Mouse (Mus musculus): ENCODE results near the gene Gltp. TPM values are rescaled to one million over a fixed set of nuclear protein-coding genes. Genes with fewer than 3 reads are reported as not detected.

Gene Gltp
- total RNA-seq, 2 experiments from 2014 or later, result 17.1 to 18.0 TPM

DNA sequence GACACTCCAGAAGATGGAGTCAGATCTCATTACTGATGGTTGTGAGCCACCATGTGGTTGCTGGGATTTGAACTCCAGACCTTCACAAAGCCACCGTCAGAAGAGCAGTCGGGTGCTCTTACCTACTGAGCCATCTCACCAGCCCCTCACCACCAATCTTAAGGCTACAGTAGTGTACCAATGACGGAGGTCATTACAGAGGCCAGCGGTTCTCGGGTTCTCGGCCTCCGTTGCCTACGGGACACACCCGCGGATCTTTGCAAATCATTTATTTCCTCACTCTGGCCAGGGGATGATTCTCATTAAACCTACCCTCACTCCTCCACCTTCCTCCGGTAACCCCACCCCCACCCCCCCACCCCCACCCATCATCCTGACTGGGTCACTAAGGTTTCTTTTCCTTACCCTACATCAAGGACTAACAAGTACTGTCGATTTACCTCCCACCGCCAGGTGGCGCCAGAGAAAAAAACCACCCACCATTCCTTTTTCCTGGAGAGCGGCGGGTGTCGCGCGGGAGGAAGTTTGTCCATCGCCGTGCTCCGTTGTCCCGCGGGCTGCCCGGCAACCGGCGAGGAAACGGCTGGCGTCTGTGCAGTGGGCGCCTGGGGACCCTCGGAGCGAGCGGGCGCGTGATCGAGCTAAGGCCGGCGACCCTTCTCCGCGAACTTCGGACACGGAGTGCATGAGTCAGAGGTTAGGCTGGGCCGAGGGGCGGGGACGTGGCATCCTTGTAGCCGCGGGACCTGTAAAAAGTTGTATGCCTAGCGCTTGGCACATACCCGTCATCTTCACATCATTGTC is 16.7 kb upstream of the Gltp start, which contains the start of gene Tchp:
TSS of gene Tchp (plus strand) at position 496 of the 804 bp plus-strand sequence.
- intact Hi-C loops (cut with DNase I), result loop anchor here (2.0 to 5.0 kb wide), 6 partner anchors 29 to 195 kb away; partner anchors contain the start of gene Gm9936
- DNase-seq (ENCODE audit: low spot score), result peak; percentile 85

- no peak for DNase-seq (ENCODE audit: low spot score)
- intact Hi-C loops (cut with DNase I), result no loop called here
These were observed 11.9 kb upstream of the Gltp start for GRCm38 (mm10) chr5:114702403-114703392.

DNA sequence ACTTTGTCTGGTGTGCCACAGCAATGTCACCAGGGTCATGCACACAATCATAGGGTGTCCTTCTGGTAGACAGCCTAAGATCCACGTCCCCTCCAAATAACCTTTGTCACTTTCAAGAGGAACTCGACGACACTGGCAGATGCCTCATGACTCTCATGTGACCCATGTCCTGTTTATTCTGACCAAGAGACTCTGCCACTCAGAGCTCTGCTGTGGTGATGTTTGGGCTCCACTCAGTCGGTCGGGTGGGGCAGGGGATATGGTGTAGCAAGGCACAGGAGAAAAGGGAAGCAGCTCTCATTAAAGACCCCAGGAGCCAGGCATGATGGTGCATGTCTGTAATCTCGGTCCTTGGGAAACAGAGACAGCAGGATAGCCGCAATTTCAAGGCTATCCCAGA is 8.2 kb upstream of the Gltp start:
- DNase-seq (ENCODE audit: low spot score), result no peak
- intact Hi-C loops (cut with DNase I), result no loop called here

DNA sequence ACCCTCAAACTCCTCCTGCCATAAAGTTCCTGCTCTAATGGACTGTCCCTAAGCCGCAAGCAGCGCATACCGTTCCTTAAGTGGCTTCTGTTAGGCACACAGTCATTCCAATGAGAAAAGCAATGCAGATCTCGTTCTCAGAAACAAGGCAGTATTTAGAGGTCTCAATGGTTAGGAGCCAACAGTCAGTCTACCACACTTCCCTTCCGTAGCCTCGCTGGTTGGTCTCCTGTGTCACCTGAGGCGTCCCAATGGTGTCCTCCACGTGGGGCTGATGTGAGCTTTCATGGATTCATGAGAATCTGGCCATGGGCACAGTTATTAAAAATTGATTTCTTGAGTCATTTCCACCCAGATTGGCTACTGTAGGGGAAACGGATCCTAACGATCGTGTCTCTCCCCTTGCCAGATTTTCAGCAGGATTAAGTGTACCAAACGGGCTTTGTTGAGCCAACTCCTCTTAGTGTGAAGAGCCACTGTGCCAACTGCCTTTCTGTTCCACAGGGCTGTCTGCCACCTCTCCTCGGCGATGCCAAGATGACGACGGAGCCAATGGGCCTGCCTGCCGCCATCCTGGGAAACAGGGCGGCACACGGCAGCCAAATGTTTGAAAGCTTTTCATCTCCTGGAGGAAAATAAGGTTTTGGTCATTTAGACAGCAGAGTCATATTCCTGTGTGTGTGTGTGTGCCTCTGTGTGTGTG is 7.4 kb upstream of the Gltp start:
- no peak for DNase-seq (ENCODE audit: low spot score)
- intact Hi-C loops (cut with DNase I), result no loop called here

DNA sequence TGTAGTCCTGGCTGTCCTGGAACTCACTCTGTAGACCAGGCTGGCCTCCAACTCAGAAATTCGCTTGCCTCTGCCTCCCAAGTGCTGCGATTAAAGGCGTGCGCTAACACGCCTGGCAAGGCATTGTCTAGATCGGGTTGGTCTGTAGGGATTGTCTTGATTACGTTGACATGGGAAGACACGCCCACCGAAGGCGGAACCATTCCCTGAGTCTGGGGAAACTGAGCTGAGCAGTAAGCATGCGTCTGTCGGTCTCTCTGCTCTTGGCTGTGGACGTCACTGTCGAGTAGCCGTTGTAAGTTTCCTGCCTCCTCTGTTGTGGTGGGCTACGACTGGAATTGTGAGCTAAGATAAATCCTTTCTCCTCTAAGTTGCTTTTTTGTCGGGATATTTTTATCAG is 6.2 kb upstream of the Gltp start:
- intact Hi-C loops (cut with DNase I), result no loop called here
- DNase-seq (ENCODE audit: low spot score), result no peak

- DNase-seq (ENCODE audit: low spot score), result no peak
- intact Hi-C loops (cut with DNase I), result no loop called here
These were observed 5.0 kb upstream of the Gltp start for GRCm38 (mm10) chr5:114695775-114696174.

DNA sequence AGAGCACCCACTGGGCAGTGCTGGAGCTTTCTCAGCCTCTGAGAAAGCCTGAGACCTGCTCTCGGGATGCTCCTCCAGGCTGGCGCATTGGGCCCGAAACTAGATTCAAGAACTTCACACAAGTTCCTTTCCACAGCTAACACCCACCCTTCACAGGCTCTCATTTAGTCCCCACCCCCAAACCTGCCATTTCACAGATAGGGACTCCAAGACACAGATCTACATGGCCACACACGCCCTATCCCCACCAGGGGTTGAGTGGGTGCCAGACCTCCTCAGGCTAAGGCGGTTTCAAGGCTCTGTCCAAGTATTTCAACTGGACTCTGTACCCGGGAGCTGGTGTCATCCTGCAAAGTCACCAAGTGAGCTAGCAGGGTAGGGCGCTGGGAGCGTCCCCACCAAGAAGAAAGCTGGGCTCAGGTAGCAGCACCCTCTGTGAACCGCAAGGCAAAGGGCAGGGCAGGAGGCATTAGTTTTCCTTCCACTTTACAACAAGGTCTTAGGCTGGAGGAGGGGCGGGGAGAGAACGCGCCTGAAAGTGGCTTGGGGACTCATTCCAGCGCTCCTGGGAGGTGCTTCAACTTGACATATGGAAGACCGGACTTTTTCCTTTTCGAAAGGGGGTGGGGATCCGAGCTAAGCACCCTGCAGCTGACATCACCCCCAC is 951 bp downstream of the Gltp start:
- DNase-seq (ENCODE audit: low spot score), result no peak
- intact Hi-C loops (cut with DNase I), result loop anchor here (2.0 kb wide), 1 partner anchor 21 kb away; no protein-coding TSS in a partner anchor

- DNase-seq (ENCODE audit: low spot score), result no peak
- intact Hi-C loops (cut with DNase I), result loop anchor here (2.0 kb wide), 1 partner anchor 20 kb away; no protein-coding TSS in a partner anchor
These were observed 2.1 kb downstream of the Gltp start for GRCm38 (mm10) chr5:114688703-114689102.

GRCm38 (mm10) chr5:114687901-114688300 is 2.9 kb downstream of the Gltp start:
- DNase-seq (ENCODE audit: low spot score), result no peak
- intact Hi-C loops (cut with DNase I), result loop anchor here (2.0 kb wide), 1 partner anchor 19 kb away; no protein-coding TSS in a partner anchor

DNA sequence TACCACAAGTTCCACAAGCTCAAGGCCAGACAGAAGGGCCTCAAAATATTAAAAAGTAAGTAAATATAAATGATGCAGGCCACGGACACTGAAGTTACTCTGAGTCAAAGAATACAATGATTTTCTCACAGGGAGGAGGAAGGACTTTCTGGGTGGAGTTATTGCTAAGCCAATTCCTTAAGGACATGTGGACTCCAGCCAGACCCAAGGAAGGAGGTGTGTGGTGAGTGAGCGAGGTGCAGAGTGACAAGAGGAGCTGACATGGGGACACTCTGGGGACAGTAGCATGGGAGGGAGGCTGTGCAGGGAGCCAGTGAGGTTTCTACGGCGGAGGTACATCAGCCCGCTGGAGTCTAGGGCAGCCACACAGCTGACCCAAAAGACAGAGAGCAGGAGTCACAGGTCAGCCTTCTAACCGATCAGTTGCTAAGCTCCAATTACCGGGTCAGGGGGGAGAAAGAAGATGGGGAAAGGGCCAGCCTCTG is 4.0 kb downstream of the Gltp start:
- intact Hi-C loops (cut with DNase I), result no loop called here

GRCm38 (mm10) chr5:114685986-114686385 is 4.8 kb downstream of the Gltp start:
- intact Hi-C loops (cut with DNase I), result no loop called here
- no peak for DNase-seq (ENCODE audit: low spot score)

More for the DNA sequence above, 4.0 kb downstream of the Gltp start:
- DNase-seq (ENCODE audit: low spot score), result no peak

- no peak for DNase-seq (ENCODE audit: low spot score)
- intact Hi-C loops (cut with DNase I), result no loop called here
These were observed 9.1 kb downstream of the Gltp start for GRCm38 (mm10) chr5:114681717-114682116.

DNA sequence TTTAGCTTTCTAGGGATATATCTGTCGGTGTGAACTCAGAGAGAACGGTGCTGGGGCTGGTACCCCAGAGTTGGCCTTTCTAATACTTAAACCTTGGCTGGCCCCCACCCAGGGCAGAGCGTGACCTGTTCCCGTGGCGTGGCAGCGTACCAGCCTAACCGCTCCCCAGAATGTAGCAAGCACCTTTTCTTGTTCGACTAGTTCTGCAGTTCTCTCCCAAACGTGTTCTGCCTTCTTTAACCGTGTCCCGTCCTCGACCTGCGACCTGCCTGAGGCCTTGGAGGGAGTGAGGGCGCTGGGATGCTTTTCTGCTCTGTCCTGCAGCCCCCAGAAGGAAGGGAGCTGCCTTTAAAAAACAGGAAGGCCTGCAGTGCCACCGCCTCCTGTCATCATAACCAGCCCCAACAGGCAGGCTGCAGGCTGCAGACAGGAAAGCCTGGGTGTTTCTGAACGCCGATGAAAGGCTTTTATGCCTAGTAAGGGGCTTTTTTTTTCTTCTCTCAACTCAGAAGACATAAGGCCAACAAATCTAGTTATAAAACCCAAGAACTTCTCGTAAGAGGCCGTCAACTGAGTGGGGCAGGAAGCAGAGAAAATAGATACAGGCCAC is 10.0 kb downstream of the Gltp start:
- no peak for DNase-seq (ENCODE audit: low spot score)
- intact Hi-C loops (cut with DNase I), result no loop called here

DNA sequence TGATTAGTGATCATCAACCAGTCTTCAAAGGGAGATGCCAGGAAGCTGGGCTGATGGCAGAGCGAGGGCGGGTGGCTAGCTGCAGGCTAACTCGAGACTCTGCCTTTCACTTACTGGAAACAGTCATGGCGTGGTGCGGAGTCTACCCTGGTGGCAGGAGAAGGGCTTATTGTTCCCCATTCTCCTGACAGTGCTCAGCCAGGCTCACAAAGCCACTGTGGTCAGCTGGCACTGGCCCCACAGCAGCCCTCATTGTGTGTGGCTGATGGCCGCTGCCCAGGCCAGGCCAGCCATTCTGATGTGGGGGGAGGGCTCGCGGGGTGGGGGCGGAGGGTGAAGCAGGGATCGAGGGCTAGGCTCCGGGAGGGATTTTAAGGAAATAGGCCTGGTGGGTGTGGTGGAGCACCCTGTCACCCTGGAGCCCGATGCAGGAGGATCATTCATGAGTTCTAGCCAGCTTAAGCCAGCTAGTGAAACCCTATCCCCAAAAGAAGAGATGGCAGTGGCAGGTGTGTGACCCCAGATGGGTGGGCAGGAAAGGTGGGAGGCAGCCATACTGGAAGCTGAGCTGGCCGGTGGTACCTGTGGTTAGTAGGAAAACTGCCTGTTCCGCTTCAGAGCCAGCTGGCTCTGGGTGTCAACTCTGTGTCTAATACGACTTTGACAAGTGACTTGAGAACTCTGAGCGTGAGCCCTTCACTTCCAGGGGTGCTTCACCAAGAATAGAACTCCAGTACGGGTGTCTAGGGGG is 10.8 kb downstream of the Gltp start:
- no peak for DNase-seq (ENCODE audit: low spot score)
- intact Hi-C loops (cut with DNase I), result no loop called here

DNA sequence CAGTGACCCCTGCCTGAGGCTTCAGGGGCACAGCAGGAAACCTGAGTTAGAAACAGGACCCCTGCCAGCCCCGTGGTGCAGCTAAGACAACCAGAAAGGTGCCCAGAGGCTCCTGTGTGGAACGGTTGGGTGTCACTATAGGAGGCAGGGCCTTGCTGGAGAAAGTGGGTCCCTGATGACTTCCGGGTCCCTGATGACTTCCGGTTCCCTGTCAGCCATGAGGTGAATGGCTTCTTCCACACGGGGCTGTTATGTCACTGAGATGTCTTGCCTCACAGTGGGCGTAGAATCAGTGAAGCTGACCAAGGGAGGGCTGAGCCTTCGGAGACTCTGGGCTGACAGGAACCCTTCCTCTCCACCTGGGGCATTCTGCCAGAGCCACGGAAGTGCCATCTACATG is 16.2 kb downstream of the Gltp start:
- intact Hi-C loops (cut with DNase I), result no loop called here
- DNase-seq (ENCODE audit: low spot score), result no peak

DNA sequence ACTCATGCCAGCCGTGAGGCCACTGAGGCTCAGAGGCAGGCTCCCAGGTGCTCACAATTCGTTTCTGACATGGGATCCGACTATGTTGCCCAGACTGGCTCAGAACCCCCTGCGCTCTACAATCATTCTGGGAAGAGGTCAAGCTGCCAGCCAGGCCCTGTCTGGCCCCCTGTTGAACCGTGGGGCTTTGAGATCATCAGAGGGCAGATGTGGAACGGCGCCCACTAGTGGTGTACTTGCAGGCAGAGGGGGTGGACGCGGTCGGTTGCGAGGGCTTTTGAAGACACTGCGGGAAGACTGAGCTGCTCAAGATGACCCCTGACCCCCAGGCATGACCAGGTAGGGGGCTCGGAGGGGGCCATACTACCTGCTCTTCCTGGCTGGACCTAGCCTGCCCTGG is 17.7 kb downstream of the Gltp start:
- intact Hi-C loops (cut with DNase I), result no loop called here
- no peak for DNase-seq (ENCODE audit: low spot score)

DNA sequence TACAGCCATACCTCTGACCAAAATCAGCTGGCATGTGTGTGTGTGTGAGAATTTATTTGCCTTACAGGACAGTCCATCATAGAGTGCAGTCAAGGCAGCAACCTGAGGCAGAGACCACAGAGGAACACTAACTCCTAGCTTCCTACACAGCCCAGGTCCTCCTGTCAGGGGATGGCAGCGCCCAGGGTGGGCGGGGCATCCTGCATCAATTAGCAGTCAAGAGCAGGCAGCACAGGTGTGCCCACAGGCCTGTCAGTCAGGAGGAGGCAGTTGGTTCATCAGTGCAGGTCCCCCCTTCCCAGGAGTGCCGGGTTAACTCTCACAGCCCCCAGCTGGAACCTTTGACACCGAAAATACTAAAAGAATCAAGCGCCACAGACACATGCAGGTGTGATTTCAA is 21.8 kb downstream of the Gltp start:
- intact Hi-C loops (cut with DNase I), result loop anchor here (2.0 kb wide), 1 partner anchor 20 kb away; no protein-coding TSS in a partner anchor
- no peak for DNase-seq (ENCODE audit: low spot score)

Measured in heart, postnatal 25 days (tissue).